Mouse (Mus musculus): ENCODE results near the gene Tnk2.

DNA sequence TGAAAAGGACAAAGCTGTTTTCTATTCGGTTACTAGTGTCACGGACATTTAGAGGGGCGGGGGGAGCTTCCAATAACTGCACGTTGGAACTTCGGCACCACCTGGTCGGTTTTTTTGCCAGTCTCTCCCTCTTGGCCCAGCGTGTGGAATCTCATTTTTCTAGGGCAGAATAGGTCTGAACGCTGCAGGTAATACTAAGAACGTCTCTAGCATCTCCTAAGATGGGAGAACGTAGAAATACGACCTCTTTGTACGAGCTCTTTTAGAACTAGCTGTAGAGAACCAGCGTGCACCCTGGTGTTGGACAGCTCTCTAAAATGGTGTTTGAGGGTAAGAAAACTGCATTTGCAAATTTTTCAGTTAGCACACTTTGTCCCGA, 34.3 kb upstream of the Tnk2 start:
- TF ChIP-seq POLR2AphosphoS2 (IDR thresholded peaks at IDR 0.05; ENCODE audit: insufficient read length, low read depth) (no peak), TCF3 (IDR thresholded peaks at IDR 0.05; ENCODE audit: insufficient read length, low read depth) (no peak), TCF12 (IDR thresholded peaks at IDR 0.05; ENCODE audit: insufficient read depth, poor library complexity, severe bottlenecking) (no peak), E2F4 (IDR thresholded peaks at IDR 0.05; ENCODE audit: insufficient read depth) (no peak), REST (IDR thresholded peaks at IDR 0.05; ENCODE audit: insufficient read depth, insufficient read length) (no peak), POLR2A (IDR thresholded peaks at IDR 0.05; ENCODE audit: insufficient read length, low read depth) (no peak), MYOG (IDR thresholded peaks at IDR 0.05; ENCODE audit: control insufficient read depth in 1 of 3, insufficient read depth in 1 of 3, insufficient read length in 2 of 3, low read depth in 2 of 3) (no peak), MAX (IDR thresholded peaks at IDR 0.05; ENCODE audit: low read depth) (no peak), USF1 (IDR thresholded peaks at IDR 0.05; ENCODE audit: low read depth) (no peak)

All from myocyte (in vitro differentiated cells).